Mouse (Mus musculus): ENCODE results near the gene Btc. TPM values are rescaled to one million over a fixed set of nuclear protein-coding genes. Genes with fewer than 3 reads are reported as not detected.

Gene Btc
- total and polyA plus RNA-seq, 3 experiments, result 0.09 to 0.12 TPM; not detected in 1

GRCm38 (mm10) chr5:91320348-91320747, 82.4 kb downstream of the Btc start (continued):
- no peak for TF ChIP-seq NELFE (IDR thresholded peaks at IDR 0.05; ENCODE audit: low read depth, low read length)
- TF ChIP-seq USF2 (conservative IDR thresholded peaks at IDR 0.05; ENCODE audit: low read depth, low read length), result no peak

DNA sequence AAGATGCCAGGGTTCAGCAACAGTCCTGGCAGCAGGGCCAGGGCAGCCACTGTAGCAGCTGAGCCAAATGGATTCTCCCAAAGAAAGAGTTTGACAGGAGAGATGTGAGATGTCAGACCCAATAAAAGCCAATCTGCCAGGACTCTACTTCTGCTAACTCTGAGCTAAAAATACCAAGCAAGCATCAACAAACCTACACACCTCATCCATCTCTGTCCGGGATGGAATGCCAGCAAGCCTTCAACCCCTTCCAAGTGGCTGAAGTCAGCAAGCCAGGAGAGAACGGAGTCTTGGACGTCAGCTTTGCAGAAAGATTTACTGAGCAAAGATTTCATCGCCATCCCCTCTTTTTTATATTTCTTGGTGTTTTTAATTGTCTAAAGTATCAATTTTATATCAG, 88.8 kb downstream of the Btc start:
- TF ChIP-seq UBTF (IDR thresholded peaks at IDR 0.05; ENCODE audit: low read depth, low read length) (no peak), USF2 (conservative IDR thresholded peaks at IDR 0.05; ENCODE audit: low read depth, low read length) (no peak)
- Histone ChIP-seq H3K27ac (ENCODE audit: insufficient read depth, low read depth) (no peak overlapping the region), H3K79me2 (replicated peaks; ENCODE audit: control insufficient read depth, extremely low read depth, insufficient read depth, poor library complexity, severe bottlenecking) (no peaks in the 10 kb centered on the region), H3K27me3 (replicated peaks) (no peaks in the 10 kb centered on the region), H3K4me2 (ENCODE audit: insufficient read depth, low read depth, poor library complexity, severe bottlenecking) (no peak overlapping the region), H3K9me3 (replicated peaks; ENCODE audit: low read length) (no peaks in the 10 kb centered on the region), H3K4me1 (ENCODE audit: control insufficient read depth in 1 of 2, insufficient read depth in 2 of 2) (no peaks in the 10 kb centered on the region), H3K4me3 (replicated peaks in 1 of 3; ENCODE audit: low read depth in 2 of 3, low read length in 2 of 3, poor library complexity in 1 of 3) (no peak overlapping the region), H3K9ac (ENCODE audit: insufficient read depth, low read depth) (no peak overlapping the region), H3K36me3 (replicated peaks in 1 of 2; ENCODE audit: control insufficient read depth in 1 of 2, insufficient read depth in 1 of 2, low read length in 1 of 2) (no peaks in the 10 kb centered on the region)
- no peak for DNase-seq (ENCODE audit: extremely low read depth)
- dilution Hi-C loops (cut with MboI; ENCODE audit: extremely low pct_ligation_motif_present, extremely low pct_unique_long_range_greater_than_20kb, low sequenced_read_pairs), result no loop called here
- in situ Hi-C loops (cut with MboI; ENCODE audit: low pct_ligation_motif_present, low pct_unique_long_range_greater_than_20kb, low sequenced_read_pairs), result loop anchor here (25.0 kb wide), 1 partner anchor 277 kb away; the partner anchor contains the start of gene Epgn

DNA sequence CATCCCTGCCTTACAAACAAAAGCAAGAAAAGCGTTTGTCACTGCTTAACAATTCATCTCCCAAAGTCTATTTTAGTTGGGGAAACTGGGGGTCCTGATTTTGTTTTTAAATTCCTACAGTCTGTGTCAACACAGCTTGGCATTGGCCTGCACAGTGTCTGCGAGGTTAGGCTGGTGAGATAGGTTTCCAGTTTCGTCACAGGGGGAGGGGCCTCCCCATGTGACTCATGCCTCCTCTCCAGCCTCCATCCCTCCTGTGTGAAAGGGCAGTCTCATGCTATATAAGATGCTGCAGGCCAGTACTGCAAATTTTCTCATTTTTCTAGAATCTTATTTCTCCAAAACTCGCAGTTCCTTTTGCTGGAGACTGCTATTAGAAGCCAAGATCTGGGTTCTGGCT, 91.0 kb downstream of the Btc start:
- dilution Hi-C loops (cut with MboI; ENCODE audit: extremely low pct_ligation_motif_present, extremely low pct_unique_long_range_greater_than_20kb, low sequenced_read_pairs), result no loop called here

GRCm38 (mm10) chr5:91308576-91308975, 94.2 kb downstream of the Btc start:
- Histone ChIP-seq H3K4me2 (ENCODE audit: insufficient read depth, low read depth, poor library complexity, severe bottlenecking) (no peak overlapping the region), H3K27me3 (replicated peaks) (no peaks in the 10 kb centered on the region), H3K36me3 (replicated peaks in 1 of 2; ENCODE audit: control insufficient read depth in 1 of 2, insufficient read depth in 1 of 2, low read length in 1 of 2) (no peaks in the 10 kb centered on the region), H3K27ac (ENCODE audit: insufficient read depth, low read depth) (no peak overlapping the region), H3K9me3 (replicated peaks; ENCODE audit: low read length) (no peaks in the 10 kb centered on the region), H3K4me3 (replicated peaks in 1 of 3; ENCODE audit: low read depth in 2 of 3, low read length in 2 of 3, poor library complexity in 1 of 3) (no peak overlapping the region), H3K4me1 (ENCODE audit: control insufficient read depth in 1 of 2, insufficient read depth in 2 of 2) (no peaks in the 10 kb centered on the region), H3K79me2 (replicated peaks; ENCODE audit: control insufficient read depth, extremely low read depth, insufficient read depth, poor library complexity, severe bottlenecking) (no peaks in the 10 kb centered on the region), H3K9ac (ENCODE audit: insufficient read depth, low read depth) (no peak overlapping the region)
- no peak for DNase-seq (ENCODE audit: extremely low read depth)
- TF ChIP-seq SMC3 (IDR thresholded peaks at IDR 0.05; ENCODE audit: low read depth, low read length), result no peak
- dilution Hi-C loops (cut with MboI; ENCODE audit: extremely low pct_ligation_motif_present, extremely low pct_unique_long_range_greater_than_20kb, low sequenced_read_pairs), result no loop called here
- in situ Hi-C loops (cut with MboI; ENCODE audit: low pct_ligation_motif_present, low pct_unique_long_range_greater_than_20kb, low sequenced_read_pairs), result loop anchor here (10.0 to 25.0 kb wide), 2 partner anchors 271 to 334 kb away; partner anchors contain the start of gene Epgn

More for the DNA sequence above, 91.0 kb downstream of the Btc start:
- Histone ChIP-seq H3K27ac (ENCODE audit: insufficient read depth, low read depth) (no peak overlapping the region), H3K9ac (ENCODE audit: insufficient read depth, low read depth) (no peak overlapping the region), H3K36me3 (replicated peaks in 1 of 2; ENCODE audit: control insufficient read depth in 1 of 2, insufficient read depth in 1 of 2, low read length in 1 of 2) (no peaks in the 10 kb centered on the region), H3K4me2 (ENCODE audit: insufficient read depth, low read depth, poor library complexity, severe bottlenecking) (no peak overlapping the region), H3K79me2 (replicated peaks; ENCODE audit: control insufficient read depth, extremely low read depth, insufficient read depth, poor library complexity, severe bottlenecking) (no peaks in the 10 kb centered on the region), H3K9me3 (replicated peaks; ENCODE audit: low read length) (no peaks in the 10 kb centered on the region), H3K4me1 (ENCODE audit: control insufficient read depth in 1 of 2, insufficient read depth in 2 of 2) (no peaks in the 10 kb centered on the region), H3K4me3 (replicated peaks in 1 of 3; ENCODE audit: low read depth in 2 of 3, low read length in 2 of 3, poor library complexity in 1 of 3) (no peak overlapping the region), H3K27me3 (replicated peaks) (no peaks in the 10 kb centered on the region)
- in situ Hi-C loops (cut with MboI; ENCODE audit: low pct_ligation_motif_present, low pct_unique_long_range_greater_than_20kb, low sequenced_read_pairs), result loop anchor here (25.0 kb wide), 1 partner anchor 274 kb away; the partner anchor contains the start of gene Epgn
- DNase-seq (ENCODE audit: extremely low read depth), result no peak
- TF ChIP-seq UBTF (IDR thresholded peaks at IDR 0.05; ENCODE audit: low read depth, low read length) (no peak), JUND (conservative IDR thresholded peaks at IDR 0.05; ENCODE audit: low read depth, low read length) (no peak), BHLHE40 (IDR thresholded peaks at IDR 0.05; ENCODE audit: low read depth, low read length) (no peak), MAFK (IDR thresholded peaks at IDR 0.05; ENCODE audit: insufficient replicate concordance, low read length) (no peak), MXI1 (IDR thresholded peaks at IDR 0.05; ENCODE audit: low read depth, low read length) (no peak), POLR2AphosphoS2 (IDR thresholded peaks at IDR 0.05; ENCODE audit: low read depth, low read length) (no peak), NELFE (IDR thresholded peaks at IDR 0.05; ENCODE audit: low read depth, low read length) (no peak), JUN (IDR thresholded peaks at IDR 0.05; ENCODE audit: insufficient read depth, low read depth, low read length) (no peak), CHD1 (IDR thresholded peaks at IDR 0.05; ENCODE audit: low read depth, low read length) (no peak), USF1 (IDR thresholded peaks at IDR 0.05; ENCODE audit: low read depth, low read length) (no peak), ZNF384 (IDR thresholded peaks at IDR 0.05; ENCODE audit: low read depth, low read length) (no peak), HCFC1 (IDR thresholded peaks at IDR 0.05; ENCODE audit: low read depth, low read length) (no peak), CTCF (conservative IDR thresholded peaks at IDR 0.05 in 1 of 2, IDR thresholded peaks at IDR 0.05 in 1 of 2; ENCODE audit: low read depth in 2 of 2, low read length in 2 of 2) (no peak), ZMIZ1 (IDR thresholded peaks at IDR 0.05; ENCODE audit: low read depth, low read length) (no peak), ZKSCAN1 (IDR thresholded peaks at IDR 0.05; ENCODE audit: borderline replicate concordance, low read depth, low read length) (no peak), MAZ (IDR thresholded peaks at IDR 0.05; ENCODE audit: low read depth, low read length) (no peak)
